Mouse (Mus musculus) ovary, postnatal 36 days (tissue): ENCODE measurements around the gene Cdc34.

ENCODE experiments used
- DNase-seq: peaks from one replicate; pipeline ENCODE4 v3.0.0; 2022; ENCODE audit warnings: low spot score, mixed read lengths

Gene Cdc34

DNA sequence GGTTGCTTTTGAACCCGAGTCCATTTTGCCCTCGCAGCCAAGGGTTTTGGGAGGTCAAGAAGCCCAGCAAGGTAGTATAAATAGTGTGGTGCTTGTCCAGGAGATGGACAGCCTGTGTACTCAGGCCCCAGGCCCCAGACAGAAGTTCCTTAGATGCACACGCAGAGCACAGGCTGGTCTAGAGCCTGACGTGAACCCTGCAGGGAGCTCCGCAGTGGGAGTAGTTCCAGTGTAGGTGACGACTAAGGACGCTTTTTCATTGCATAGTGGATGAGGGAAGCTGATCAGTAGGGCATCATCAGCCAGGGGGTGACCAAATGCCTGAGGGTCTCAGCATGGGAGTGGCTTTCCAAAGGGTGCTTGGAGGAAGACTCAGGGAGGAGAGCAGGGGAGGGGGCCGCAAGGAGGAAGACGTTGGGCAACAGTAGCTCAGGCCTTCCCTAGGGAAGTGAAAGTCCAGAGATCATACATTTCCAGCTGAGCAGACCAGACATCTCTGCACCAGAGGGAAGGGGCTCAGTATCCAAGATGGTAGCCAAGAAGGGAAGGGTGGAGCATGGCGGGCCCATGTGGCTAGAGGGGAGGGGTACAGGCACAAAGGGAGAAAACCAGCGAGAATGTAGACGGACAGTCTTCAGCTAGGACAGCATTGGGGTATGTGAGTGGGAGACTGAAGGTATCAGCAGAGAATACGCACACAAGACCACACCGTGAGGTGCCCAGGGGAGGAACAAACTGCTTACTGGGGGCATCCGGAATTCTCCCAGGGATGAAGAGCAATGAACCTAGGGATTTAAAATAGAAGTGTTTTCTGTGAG, 11.7 kb upstream of the Cdc34 start:
- DNase-seq, result peak; percentile 3

DNA sequence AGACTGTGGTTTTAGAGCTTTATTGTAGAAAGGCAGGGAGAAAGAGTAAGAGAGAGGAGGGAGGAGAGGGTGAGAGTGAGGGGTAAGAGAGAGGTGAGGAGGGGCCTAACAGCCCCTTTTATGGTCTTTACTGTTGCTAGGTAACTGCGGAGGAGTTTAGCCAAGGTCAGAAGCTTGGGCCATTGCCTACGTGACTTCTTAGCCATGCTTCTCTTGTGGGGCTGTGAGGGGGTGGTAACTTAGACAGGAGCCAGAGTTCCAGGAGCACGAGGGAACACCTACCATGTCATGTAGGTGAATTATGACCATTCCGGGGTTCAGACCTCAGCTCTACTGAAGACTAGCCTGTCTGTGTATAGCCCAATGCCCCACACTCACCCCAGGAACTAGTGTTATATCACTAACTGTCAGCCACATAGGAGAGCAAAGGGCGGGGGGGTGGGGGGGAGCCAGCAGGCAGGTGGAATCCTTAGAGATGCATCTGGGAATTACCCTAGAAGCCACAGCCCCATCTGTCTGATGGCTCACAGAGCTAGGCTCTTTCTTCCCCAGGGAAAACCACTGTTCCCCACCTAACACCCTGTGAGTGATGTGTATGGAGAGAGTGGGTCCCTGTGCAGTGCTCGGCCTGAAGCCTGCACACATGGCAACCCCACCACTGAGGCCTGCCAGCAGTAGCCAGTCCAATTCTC, 10.5 kb upstream of the Cdc34 start:
- DNase-seq, result peak; percentile 4

DNA sequence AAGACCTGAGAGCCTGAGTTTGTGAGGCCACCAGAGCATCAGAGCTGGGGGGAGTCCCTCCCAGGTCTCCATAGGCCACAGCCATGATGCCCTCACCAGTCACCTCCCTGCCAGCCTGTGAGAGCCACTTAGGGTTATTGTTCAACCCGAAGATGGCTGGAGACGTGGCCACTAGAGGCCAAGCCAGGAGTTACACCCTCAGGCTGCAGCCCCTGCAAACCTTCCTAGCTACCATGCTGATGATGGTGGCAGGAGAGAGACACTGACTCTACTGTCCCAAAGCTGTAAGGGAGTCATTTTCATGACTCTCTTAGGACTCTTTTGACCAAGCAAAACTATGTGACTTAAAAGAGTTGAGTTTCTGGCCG, 9.9 kb upstream of the Cdc34 start:
- DNase-seq, result peak; percentile 3

DNA sequence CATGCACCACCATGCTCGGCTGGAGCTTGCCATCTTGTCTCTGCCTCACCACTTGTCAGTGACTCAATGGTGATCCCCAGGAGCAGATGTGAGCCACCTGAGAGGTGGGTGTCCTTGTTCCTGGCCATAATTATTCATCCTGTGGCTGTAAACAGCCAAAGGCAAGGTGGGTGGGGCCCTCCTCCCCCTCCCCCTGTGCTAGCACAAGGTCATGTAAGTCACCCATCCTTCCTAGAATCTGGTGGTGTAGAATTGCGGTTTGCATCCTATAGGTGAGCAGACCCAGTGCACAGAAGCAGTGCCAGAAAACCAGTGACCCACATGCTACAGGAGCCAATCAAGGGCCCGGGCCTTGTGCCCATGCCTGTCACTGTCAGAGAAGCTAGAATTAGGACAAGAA, 8.9 kb upstream of the Cdc34 start:
- no peak for DNase-seq

DNA sequence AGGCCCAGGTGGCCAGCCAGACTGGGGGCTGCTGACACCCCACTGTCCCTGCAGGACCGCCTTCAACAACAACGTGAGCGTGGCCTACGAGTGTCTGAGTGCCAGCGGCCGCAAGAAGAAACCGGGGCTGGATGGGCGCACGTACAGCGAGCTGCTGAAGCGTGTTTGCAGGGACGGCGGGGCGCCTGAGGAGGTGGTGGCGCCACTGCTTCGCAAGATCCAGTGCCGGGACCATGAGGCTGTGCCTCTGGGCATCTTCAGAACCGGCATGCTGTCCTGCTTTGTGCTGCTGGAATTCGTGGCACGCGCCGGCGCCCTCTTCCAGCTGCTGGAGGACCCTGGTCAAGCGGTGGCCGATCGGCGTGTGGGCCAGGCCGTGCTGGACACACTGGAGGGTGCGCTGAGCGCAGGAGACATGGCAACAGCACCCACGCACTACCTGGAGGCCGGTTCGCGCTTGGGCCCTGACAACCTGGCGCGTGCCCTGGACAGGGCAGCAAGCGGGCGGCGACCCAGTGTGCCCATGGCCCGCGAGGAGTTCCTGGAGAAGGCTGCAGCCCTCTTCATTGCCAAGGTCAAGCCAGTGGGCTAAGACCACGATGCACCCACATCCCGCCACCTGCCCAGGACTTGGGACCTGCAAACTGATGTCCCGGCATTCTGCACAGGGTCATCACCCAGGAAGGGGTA, 6.5 kb upstream of the Cdc34 start:
- peak; percentile 7 for DNase-seq

DNA sequence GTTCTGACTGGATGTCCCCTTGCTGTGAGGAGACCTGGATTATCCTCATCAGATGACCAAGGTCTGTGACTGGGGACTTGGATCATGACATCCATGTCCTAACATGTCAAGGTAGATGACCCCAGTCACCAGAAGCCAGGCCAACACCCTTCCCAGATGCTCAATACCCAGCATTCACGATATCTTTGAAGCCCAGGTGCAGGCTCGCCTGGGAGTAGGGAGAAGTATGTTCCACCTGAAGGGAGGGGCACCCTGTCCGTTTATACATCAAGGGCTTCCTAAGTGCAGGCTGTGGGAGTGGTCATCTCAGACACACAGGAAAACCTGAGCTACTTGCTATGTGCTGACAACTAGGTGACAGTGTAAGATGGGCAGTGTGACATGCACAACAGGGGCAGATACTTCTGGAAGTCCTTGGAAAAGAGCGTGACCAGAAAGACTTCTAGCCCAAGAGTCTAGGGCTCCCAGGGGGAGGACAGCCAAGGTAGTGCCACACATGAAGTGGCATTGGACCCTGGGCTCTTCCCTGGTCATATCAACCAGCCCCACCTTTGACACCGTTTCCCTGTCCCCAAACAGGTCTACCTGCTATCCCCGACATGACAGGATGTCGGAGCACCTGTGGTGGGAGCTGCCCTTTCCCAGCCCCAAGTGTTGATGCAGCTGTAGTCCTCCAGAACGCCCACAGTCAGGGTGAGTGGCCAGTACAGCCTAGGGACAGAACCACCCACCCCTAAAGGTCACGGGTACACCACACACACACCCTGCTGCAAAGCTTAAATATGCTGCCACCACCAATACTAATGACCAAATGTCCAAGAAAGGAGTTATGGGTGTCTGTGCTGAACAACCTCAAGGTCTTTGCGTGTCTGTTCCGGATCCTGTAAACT, 1.1 kb upstream of the Cdc34 start:
- peak; percentile 22 for DNase-seq

DNA sequence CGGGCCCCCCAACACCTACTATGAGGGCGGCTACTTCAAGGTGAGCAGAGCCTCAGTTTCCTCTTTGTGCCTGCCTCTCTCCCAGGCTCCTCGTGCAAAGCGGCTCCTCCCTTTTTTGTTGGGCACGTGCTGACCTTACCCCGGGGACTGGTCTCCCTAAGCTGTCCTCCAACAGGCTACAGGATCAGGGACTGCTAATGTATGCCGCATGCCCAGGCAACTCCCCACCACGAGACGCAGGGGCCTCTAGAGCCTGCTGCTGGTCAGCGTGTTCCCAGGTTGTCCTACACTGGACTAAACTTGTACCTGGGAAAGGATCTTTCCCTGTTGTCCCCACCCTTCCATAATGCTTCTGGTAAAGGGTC, 538 bp downstream of the Cdc34 start:
- DNase-seq, result peak; percentile 29

DNA sequence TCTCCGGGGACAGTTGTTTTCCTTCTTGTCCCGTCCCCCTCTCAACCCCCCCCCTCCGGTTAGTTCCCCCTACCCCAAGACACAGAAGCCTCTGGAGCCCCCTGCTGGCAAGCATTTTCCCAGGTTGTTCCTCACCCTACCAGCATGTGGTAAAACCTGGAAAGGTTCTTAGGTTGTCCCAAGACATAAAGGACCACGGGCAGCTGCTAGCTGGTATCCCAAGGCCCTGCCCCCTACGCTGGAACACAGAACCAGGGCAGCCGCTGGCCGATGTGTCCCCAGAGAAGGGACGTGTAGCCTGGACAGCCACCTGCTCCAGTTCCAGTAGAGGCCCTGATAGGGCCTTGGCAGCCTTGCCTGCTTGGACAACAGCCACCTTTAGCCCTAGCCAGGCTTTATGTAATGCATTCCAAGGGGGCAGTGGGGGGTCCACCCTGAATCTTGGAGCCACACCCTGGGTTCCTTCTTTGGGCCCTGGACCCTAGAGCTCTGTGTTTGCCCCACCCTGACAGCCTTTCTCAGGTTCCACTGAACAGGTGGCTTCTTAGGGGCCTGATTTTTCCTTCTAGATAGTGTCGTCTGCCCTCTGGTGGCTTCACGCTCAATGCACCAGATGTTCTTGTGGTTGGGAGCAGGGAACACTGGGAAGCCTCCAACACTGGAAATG, 1.1 kb downstream of the Cdc34 start:
- peak; percentile 56 for DNase-seq

DNA sequence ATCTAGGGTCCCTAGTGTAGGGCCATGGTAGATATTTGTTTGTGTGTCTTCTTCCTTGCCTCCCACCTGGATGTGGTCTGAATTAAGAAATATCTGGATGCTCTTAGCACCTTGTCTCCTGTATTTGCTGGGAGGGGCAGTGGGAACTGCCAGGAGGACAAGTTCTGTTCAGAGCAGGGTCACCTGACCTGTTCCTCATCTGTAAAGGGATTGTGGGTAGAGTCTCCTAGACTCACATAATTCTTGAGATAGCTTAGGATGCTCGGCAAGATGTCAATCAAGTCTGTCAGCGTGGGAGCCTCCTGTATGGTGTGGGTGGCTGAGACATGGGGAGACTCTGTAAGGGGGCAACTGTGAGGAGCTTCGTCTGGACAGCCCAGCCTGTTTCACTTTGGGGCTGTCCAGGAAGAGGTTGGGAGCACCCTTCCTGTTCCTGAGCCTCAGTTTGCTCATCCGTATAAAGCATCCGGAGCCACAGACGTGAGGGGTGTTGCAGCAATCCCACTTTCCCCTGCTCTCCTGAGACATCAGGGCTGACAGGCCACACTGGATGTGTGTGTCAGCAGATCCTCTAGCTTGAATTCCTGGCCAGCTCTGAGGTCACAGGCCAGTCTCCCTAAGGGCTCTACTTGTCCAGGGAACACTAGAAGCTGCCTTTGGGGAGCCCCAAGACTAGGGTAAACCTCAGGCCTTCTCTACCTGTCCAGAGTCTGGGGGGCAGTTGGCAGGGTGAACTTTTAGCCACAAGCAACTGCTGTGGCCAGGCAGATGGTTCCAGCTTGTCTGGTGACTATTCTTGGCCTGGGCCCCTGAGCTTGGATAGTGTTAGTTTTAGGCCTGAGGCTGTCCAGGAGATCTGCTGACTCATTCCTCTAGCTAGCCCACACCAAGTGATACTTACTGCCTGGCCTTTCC, 2.0 kb downstream of the Cdc34 start:
- peak; percentile 5 for DNase-seq

DNA sequence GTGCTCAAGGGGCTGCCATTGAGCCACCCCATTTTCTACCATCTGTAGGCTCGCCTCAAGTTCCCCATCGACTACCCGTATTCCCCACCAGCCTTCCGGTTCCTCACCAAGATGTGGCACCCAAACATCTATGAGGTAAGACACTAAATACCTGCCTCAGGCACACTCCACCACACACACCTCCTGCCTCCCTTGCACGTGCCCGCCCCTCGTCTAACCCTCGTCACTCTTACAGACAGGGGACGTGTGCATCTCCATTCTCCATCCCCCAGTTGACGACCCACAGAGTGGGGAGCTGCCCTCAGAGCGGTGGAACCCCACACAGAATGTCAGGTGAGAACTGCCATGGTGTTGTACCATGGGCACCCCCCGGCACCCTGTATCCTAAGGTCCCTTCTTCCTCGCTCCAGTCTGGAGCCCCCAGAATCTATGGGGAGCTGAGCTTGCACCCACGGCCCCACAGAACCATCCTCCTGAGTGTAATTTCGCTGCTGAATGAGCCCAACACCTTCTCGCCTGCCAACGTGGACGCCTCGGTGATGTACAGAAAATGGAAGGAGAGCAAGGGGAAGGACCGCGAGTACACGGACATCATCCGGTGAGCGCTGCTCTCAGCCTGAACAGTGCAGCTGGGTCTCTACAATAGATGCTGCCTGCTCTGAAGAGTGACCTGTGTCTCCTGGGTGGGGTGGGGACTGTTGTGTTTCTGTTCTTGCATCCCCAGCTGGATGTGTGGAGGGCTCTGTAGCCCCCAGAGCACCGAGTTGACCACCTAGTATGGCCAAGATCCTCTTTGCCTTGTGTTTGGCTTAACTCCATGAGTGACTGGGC, 3.0 kb downstream of the Cdc34 start:
- peak; percentile 5 for DNase-seq

DNA sequence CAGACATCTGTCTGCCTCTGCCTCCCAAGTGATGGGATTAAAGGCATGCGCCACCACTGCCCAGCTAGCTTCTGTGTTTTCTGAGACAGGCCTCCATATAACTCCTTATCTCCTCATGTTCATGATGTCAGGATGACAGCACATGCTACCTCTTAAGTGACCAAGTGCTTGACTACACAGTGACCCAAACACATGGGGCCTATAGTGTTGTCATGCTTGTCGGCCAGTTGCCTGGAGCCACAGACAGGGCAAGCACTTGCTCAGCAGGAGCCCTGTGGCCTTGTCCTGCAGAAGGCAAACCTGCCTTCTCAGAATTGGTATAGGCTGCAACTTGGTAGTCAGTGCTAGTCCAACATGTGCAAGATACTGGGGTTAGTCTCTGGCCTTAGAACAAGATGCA, 4.2 kb downstream of the Cdc34 start:
- DNase-seq, result peak; percentile 3

DNA sequence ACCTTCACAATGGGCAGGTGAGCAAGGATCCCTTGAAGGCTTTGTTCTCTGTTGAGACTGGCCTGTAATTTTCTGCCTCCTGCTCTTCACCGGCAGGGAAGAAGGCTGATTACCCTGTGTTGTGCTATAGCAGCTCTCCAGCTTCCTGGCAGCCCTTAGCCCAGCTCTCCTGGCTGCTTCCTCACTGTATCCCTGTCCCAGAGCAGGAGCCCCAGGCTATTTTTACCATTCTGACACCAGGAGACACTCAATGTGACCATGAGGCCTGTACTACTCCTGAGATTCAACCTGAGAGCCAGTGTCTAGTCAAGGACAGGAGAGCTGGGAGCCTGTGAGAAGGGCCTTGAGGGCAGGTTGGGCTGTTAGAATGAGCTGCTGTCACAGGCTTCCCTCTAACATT, 4.7 kb downstream of the Cdc34 start:
- no peak for DNase-seq

DNA sequence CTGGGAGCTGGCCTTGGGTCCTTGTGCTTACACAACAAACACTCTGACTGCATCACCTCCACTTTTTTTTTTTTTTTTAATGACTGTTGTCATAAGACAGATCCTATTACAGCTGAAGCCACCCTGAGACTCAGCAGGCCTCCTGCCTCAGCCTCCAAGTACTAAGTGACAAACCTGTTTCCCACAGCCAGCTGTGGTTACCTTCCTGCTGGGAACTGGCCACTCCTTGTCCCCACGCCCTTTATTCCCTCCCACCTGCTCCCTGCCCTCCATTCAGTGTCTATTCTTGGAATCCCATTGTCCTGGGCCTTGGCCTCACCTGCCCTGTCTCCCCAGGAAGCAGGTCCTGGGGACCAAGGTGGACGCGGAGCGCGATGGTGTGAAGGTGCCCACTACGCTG, 5.5 kb downstream of the Cdc34 start:
- peak; percentile 2 for DNase-seq

DNA sequence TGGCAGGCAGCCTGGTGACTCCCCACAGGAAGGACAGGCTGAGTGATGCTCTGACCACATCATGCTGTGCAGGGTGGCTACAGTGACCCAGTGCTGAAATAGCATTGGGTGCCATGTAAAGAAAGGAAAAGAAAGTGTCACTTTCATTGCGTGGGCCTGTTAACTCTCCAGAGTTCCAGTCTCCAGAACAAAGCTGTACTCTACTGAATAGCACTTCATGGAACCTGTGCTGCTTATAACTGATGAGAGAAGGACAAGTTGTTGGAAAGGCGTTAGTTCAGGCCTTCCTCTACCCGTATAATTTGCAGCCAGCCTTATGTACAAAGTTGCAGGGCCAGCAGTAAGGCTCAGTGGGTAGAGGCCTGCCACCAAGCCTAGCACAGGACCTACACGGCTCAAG, 6.7 kb downstream of the Cdc34 start, which contains the start of gene Gzmm:
TSS of gene Gzmm (plus strand) at position 301 of the 400 bp plus-strand sequence.
- no peak for DNase-seq

DNA sequence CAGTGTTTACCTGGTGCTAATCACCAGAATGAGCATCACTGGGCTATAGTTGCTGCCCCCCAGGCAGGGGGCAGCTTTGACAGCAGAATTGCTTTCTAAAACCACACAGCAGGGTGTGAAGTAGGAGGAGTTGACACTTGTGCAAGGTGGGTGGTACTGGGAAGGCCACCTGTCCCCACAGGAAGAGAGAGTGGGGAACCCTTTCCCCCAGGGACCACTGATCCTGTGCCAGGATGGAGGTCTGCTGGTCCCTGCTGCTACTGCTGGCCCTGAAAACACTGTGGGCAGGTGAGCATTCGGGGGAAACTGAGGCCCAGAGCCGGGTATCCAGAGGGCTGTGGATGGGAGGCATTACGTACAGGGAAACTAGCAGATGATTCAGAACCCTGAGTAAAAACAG, 7.2 kb downstream of the Cdc34 start:
- DNase-seq, result no peak

DNA sequence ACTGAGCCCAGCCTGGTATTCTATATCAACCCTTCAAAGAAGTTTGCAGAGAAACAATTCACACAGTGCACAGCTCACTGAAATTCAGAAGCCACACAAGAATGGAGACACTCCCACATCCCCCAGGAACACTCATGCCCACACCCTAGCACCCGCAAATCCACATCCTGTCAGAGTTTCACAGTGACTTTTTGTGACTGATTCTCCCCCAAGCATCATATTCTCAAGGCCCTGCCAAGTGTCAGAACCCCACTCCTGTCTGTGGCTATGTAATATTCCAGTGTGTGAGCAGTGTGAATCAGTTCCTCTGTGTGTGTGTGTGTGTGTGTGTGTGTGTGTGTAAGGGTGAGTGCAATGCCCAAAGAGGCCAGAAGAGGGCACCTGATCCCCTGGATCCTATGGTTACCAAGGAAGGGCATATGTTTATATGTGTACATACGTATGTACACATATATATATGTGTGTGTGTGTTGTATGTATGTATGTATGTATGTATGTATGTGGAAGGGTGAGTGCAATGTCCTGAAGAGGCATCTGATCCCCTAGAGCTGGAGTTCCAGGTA, 10.1 kb downstream of the Cdc34 start:
- no peak for DNase-seq

DNA sequence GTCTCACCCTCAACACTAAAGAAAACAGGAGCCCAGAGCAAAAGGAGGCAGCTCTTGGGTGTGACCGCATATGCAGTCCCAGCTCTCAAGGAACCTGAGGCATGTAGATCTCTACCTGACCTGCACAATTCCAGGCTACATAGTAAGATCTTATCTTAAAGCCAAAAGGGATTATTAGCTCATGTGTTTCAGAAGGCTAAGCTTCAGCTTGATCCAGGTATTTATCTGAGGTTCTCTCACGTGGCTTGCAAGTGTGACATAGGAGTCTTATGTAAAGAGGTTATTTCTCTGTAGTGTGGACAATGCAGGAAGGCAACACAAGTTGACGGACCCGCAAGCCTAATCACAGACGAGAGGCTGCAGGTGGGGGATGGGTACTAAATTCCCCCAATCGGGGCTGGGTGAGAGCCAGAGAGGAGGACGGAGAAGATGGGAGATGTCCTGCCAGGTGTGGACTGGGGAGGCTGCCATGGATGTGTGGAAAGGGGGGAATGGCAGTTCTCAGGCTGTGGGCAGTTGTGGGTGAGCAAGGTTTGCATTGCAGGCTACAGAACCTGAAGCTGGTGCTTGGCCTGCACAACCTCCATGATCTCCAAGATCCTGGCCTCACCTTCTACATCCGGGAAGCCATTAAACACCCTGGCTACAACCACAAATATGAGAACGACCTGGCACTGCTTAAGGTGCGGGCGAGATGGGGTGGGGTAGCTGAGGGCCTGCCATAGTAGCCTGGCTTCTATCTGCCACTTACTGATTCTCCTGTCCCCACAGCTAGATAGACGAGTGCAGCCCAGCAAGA, 11.8 kb downstream of the Cdc34 start:
- DNase-seq, result peak; percentile 3

DNA sequence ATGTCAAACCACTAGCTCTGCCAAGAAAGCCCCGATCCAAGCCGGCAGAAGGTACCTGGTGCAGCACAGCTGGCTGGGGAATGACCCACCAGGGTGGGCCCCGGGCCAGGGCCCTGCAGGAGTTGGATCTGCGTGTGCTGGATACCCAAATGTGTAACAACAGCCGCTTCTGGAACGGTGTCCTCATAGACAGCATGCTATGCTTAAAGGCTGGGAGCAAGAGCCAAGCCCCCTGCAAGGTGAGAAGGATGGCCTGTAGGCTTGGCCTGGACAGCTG, 12.3 kb downstream of the Cdc34 start:
- peak; percentile 4 for DNase-seq
